Mouse (Mus musculus) monocyte, adult 2 months (primary cell): ENCODE data around the gene Slc8a3.

Experiments
- DNase-seq, 2 experiments: peaks; one replicate each; pipeline ENCODE4 v3.0.0; 2022; ENCODE audit warnings: low spot score in 2 of 2, low read depth in 1 of 2

The Slc8a3 gene

DNA sequence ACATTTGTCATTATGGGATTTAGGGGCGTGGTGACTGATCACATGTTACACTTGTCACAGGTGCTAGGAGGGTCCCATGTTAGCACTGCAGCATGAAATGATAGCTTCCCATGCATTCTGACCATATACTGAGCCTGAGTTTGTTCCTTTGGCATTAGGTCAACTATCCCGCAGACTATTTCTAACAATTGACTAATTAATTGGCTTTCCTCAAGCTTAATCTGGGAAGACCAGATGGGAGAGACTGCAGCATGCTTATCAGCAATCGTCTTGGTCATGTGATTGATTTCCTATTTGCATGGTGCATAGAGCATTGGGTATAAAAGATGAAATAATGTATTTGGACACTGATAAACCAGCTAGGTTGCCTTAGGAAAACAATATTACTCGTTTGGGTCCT lies 91.9 kb downstream of the Slc8a3 start:
- no peak for DNase-seq

DNA sequence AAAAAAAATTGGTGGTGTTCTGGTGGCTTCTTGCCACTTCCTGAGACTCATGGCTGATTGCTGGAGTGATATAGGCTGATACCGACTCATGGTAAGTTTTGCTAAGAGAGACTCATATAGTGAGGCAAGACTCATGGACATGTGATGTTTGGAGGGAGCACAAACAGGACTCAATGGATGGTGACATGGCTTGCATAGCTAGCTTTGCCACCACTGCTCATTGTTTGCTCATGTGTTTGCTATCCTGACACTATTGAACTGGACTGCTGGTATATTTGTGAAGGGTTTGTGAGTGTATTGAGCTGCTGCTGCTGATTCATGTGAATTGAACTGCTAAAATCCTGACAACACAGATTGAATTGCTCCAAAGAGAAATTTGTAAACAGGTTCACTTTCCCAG lies 95.8 kb downstream of the Slc8a3 start:
- DNase-seq: no peak

- no peak for DNase-seq
Measured at GRCm38 (mm10) chr12:81235456-81236330, 97.3 kb downstream of the Slc8a3 start.

GRCm38 (mm10) chr12:81233746-81234380 lies 99.1 kb downstream of the Slc8a3 start:
- DNase-seq: no peak

GRCm38 (mm10) chr12:81227767-81228460 lies 105.1 kb downstream of the Slc8a3 start:
- DNase-seq: no peak

DNA sequence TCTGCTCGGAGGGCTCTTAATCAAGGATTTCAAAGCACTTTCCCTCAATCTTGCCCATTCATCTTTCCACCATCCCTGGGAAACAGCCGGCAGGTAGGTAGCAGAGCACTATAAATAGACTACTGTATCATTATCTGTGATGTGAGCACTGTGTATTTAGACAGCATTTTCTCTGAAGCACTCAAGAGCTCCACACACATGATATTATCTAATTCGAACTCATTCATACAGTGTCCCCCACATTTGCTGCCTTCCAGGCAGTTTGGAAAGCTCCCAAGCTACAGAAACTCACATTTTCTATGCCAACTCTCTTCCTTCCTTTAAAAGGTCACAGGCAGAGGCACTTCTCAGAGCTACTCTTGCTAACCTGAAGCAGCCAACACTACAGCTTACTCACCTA lies 106.4 kb downstream of the Slc8a3 start:
- DNase-seq: no peak

- no peak for DNase-seq
Measured at GRCm38 (mm10) chr12:81225966-81226577, 106.9 kb downstream of the Slc8a3 start.

GRCm38 (mm10) chr12:81224843-81225242 lies 108.1 kb downstream of the Slc8a3 start:
- DNase-seq: no peak

- DNase-seq: no peak
Measured at GRCm38 (mm10) chr12:81223276-81223675, 109.7 kb downstream of the Slc8a3 start.

- no peak for DNase-seq
Measured at GRCm38 (mm10) chr12:81219339-81219738, 113.6 kb downstream of the Slc8a3 start.

DNA sequence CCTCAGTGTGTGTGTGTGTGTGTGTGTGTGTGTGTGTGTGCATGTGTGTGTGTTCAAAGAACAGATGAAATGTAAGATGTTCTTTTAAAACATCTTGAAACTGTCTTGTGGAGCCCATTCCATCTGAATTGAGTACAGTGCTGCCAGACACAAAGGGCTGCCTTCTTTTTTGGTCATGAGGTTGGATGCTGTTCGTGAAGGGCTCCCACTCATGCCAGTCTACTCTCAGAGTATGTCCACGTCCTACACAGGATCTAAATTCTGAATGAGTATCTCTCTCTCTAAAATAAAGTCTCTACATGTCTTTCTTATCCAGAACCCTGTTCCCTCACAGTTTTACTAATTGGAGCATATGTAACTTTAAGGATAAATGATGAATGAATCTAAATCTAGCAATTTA lies 124.4 kb downstream of the Slc8a3 start:
- no peak for DNase-seq

GRCm38 (mm10) chr12:81205619-81206560 lies 127.1 kb downstream of the Slc8a3 start:
- DNase-seq: no peak

GRCm38 (mm10) chr12:81203226-81203625 lies 129.8 kb downstream of the Slc8a3 start:
- no peak for DNase-seq

GRCm38 (mm10) chr12:81199280-81199955 lies 133.6 kb downstream of the Slc8a3 start:
- no peak for DNase-seq

- no peak for DNase-seq
Measured at GRCm38 (mm10) chr12:81197468-81198075, 135.4 kb downstream of the Slc8a3 start.

GRCm38 (mm10) chr12:81193968-81194367 lies 139.0 kb downstream of the Slc8a3 start:
- no peak for DNase-seq

DNA sequence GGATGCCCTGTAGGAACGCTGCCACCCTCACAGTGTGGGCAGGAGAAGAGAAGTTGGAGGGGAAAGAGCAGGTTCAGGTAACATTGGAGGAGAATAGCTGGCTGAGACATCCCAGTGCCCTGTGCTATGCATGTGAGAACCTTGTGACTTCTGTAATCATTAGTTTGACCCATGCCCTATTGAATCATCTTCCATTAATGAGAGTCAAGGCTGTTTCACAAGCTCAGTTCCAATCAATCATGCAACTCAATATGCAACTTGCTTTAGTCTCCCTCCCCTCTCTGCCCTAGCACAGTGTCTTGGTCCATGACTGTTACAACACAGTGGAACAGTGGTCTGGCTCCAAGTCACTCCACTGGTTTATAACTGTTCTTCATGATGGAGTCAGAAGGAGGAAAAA lies 143.3 kb downstream of the Slc8a3 start:
- DNase-seq: no peak

- no peak for DNase-seq
Measured at GRCm38 (mm10) chr12:81188996-81189395, 144.0 kb downstream of the Slc8a3 start.

- DNase-seq: no peak
Measured at GRCm38 (mm10) chr12:81188423-81188822, 144.6 kb downstream of the Slc8a3 start.
